In genomic region chr3:98087551-98087950, GRCm38 (mm10) we compare ENCODE assay signal across 25 mouse cellular contexts.
DNase-seq lines count a peak whose midpoint lies in the region; ATAC-seq lines count a peak whose summit lies in the region.
"Had no signal": no experiment of that assay in that cellular context is flagged by ENCODE, and none has a peak within 500 bp of the region (broad histone marks: within the 10 kb centered on the region; RNA-seq: fewer than 3 reads in every experiment).

No protein-coding gene starts in this region.

- WGBS in embryonic facial prominence, embryonic 12.5 days = 91% methylated on average over 3 of the region's 3 CpGs
- 90% methylated on average over 3 of the region's 3 CpGs for WGBS in embryonic facial prominence, embryonic 10.5 days
- 85% methylated on average over 3 of the region's 3 CpGs for WGBS in kidney, embryonic 15.5 days
- WGBS in embryonic facial prominence, embryonic 14.5 days = 90% methylated on average over 3 of the region's 3 CpGs
- WGBS in limb, embryonic 13.5 days = 86% methylated on average over 3 of the region's 3 CpGs

- no peak overlapping the region for H3K9ac ChIP-seq in embryonic facial prominence, embryonic 12.5 days
- H3K9ac ChIP-seq in kidney, embryonic 15.5 days = no peak overlapping the region
- H3K9ac ChIP-seq in embryonic facial prominence, embryonic 14.5 days (ENCODE audit: low read depth, low read length) = no peak overlapping the region
- H3K9ac ChIP-seq in limb, embryonic 13.5 days = no peak overlapping the region
- H3K9ac ChIP-seq: forebrain, embryonic 15.5 days; hindbrain, embryonic 13.5 days; intestine, embryonic 15.5 days had no signal

- H3K27ac ChIP-seq in embryonic facial prominence, embryonic 12.5 days = peak overlapping the region; percentile 91; the same call in 1 of the 2 replicates
- H3K27ac ChIP-seq in embryonic facial prominence, embryonic 10.5 days (replicated peaks) = no peak overlapping the region
- H3K27ac ChIP-seq in kidney, embryonic 15.5 days = peak overlapping the region; percentile 89; the same call in 1 of the 2 replicates
- H3K27ac ChIP-seq in embryonic facial prominence, embryonic 14.5 days (replicated peaks; ENCODE audit: low read depth, low read length) = peak overlapping the region; percentile 75; the same call in 1 of the 2 replicates
- H3K27ac ChIP-seq in limb, embryonic 13.5 days = peak overlapping the region; percentile 92; the same call in 1 of the 2 replicates
- H3K27ac ChIP-seq: forebrain, embryonic 15.5 days; heart, embryonic 10.5 days; hindbrain, embryonic 13.5 days; hindbrain, postnatal 0 days had no signal

- no peak for DNase-seq in embryonic facial prominence, embryonic 10.5 days (ENCODE audit: low spot score)
- DNase-seq in kidney, adult 11 months = no peak
- no peak for DNase-seq in embryonic facial prominence, embryonic 14.5 days (ENCODE audit: low spot score)
- no peak for DNase-seq in lung, postnatal 25 days (ENCODE audit: low spot score)
- DNase-seq: adrenal gland, postnatal 14 days; B cell, adult 2 months; cerebellum, adult 18-20 months; cerebellum, adult 9-11 months; cerebellum, postnatal 36 days; gastrocnemius, postnatal 10 days; heart, postnatal 10 days; heart, postnatal 4 days had no signal

- H3K4me3 ChIP-seq in embryonic facial prominence, embryonic 12.5 days = no peak overlapping the region
- H3K4me3 ChIP-seq in embryonic facial prominence, embryonic 10.5 days = no peak overlapping the region
- H3K4me3 ChIP-seq in kidney, embryonic 15.5 days (replicated peaks) = no peak overlapping the region
- no peak overlapping the region for H3K4me3 ChIP-seq in embryonic facial prominence, embryonic 14.5 days (ENCODE audit: low read depth, low read length)
- no peak overlapping the region for H3K4me3 ChIP-seq in limb, embryonic 13.5 days
- H3K4me3 ChIP-seq: forebrain, embryonic 15.5 days; heart, embryonic 10.5 days; hindbrain, embryonic 13.5 days; intestine, embryonic 15.5 days had no signal

- H3K4me1 ChIP-seq in embryonic facial prominence, embryonic 12.5 days = peaks cover 53% of the 10 kb centered on the region
- peaks cover 65% of the 10 kb centered on the region for H3K4me1 ChIP-seq in embryonic facial prominence, embryonic 10.5 days
- H3K4me1 ChIP-seq in kidney, embryonic 15.5 days = peaks cover 57% of the 10 kb centered on the region
- H3K4me1 ChIP-seq in embryonic facial prominence, embryonic 14.5 days (ENCODE audit: control insufficient read depth, insufficient read depth, low read length) = peaks cover 57% of the 10 kb centered on the region
- peaks cover 80% of the 10 kb centered on the region for H3K4me1 ChIP-seq in limb, embryonic 13.5 days

- H3K27me3 ChIP-seq in embryonic facial prominence, embryonic 12.5 days = no peaks in the 10 kb centered on the region
- H3K27me3 ChIP-seq in embryonic facial prominence, embryonic 10.5 days (replicated peaks; ENCODE audit: low read depth, poor library complexity, severe bottlenecking) = no peaks in the 10 kb centered on the region
- no peaks in the 10 kb centered on the region for H3K27me3 ChIP-seq in kidney, embryonic 15.5 days
- no peaks in the 10 kb centered on the region for H3K27me3 ChIP-seq in embryonic facial prominence, embryonic 14.5 days (replicated peaks; ENCODE audit: control insufficient read depth, insufficient read depth, low read length)
- H3K27me3 ChIP-seq in limb, embryonic 13.5 days = no peaks in the 10 kb centered on the region
- H3K27me3 ChIP-seq: forebrain, embryonic 15.5 days; hindbrain, embryonic 13.5 days; intestine, embryonic 15.5 days; Patski had no signal

- peaks cover 12% of the 10 kb centered on the region; the same call in 1 of the 2 replicates for H3K36me3 ChIP-seq in embryonic facial prominence, embryonic 12.5 days
- H3K36me3 ChIP-seq in embryonic facial prominence, embryonic 10.5 days (replicated peaks) = peaks cover 63% of the 10 kb centered on the region
- H3K36me3 ChIP-seq in kidney, embryonic 15.5 days = peaks cover 46% of the 10 kb centered on the region
- H3K36me3 ChIP-seq in embryonic facial prominence, embryonic 14.5 days (ENCODE audit: control insufficient read depth, insufficient read depth, low read length) = peaks cover 33% of the 10 kb centered on the region
- H3K36me3 ChIP-seq in limb, embryonic 13.5 days = peaks cover 45% of the 10 kb centered on the region
- H3K36me3 ChIP-seq: forebrain, embryonic 15.5 days; G1E; hindbrain, embryonic 13.5 days had no signal

- H3K4me2 ChIP-seq in embryonic facial prominence, embryonic 12.5 days (replicated peaks) = no peak overlapping the region
- no peak overlapping the region for H3K4me2 ChIP-seq in kidney, embryonic 15.5 days
- H3K4me2 ChIP-seq in embryonic facial prominence, embryonic 14.5 days (ENCODE audit: low read depth, low read length) = no peak overlapping the region
- no peak overlapping the region for H3K4me2 ChIP-seq in limb, embryonic 13.5 days (replicated peaks)
- H3K4me2 ChIP-seq: forebrain, embryonic 15.5 days; hindbrain, embryonic 13.5 days; intestine, embryonic 15.5 days had no signal

- ATAC-seq in embryonic facial prominence, embryonic 12.5 days (ENCODE audit: insufficient number of reproducible peaks, insufficient read depth, low FRiP score, low TSS enrichment) = no peak
- no peak for ATAC-seq in kidney, embryonic 15.5 days (replicated peaks; ENCODE audit: low FRiP score)
- ATAC-seq in embryonic facial prominence, embryonic 14.5 days (ENCODE audit: low read depth) = no peak
- no peak for ATAC-seq in limb, embryonic 13.5 days (ENCODE audit: low FRiP score, low read depth)
- ATAC-seq in erythroid progenitor cell, adult 5-6 weeks (replicated peaks; ENCODE audit: low FRiP score, poor library complexity, severe bottlenecking) = no peak
- ATAC-seq: activated CD4-positive, CD25-positive, alpha-beta regulatory T cell, adult 4 months; CD4-positive, CD25-positive, alpha-beta regulatory T cell, adult 4 months; forebrain, embryonic 15.5 days; hindbrain, postnatal 0 days; intestine, embryonic 15.5 days; Patski had no signal

- no peaks in the 10 kb centered on the region for H3K9me3 ChIP-seq in embryonic facial prominence, embryonic 12.5 days
- no peaks in the 10 kb centered on the region for H3K9me3 ChIP-seq in embryonic facial prominence, embryonic 10.5 days
- H3K9me3 ChIP-seq in kidney, embryonic 15.5 days (replicated peaks) = no peaks in the 10 kb centered on the region
- no peaks in the 10 kb centered on the region for H3K9me3 ChIP-seq in embryonic facial prominence, embryonic 14.5 days (ENCODE audit: control insufficient read depth, low read length)
- no peaks in the 10 kb centered on the region for H3K9me3 ChIP-seq in limb, embryonic 13.5 days
- H3K9me3 ChIP-seq: forebrain, embryonic 15.5 days; heart, embryonic 10.5 days; hindbrain, embryonic 13.5 days; intestine, embryonic 15.5 days had no signal
